Mouse (Mus musculus) brain, embryonic 14.5 days (tissue): ENCODE data around the gene Myof.

Source experiments
- CTCF ChIP-seq: fragments of 200-500 bp; IDR thresholded peaks from 2 replicates; pipeline ENCODE4 v1.5.1; 2012; ENCODE audit warnings: inconsistent platforms, mild to moderate bottlenecking, moderate library complexity, borderline replicate concordance; ENCODE audit not compliant: insufficient read depth, insufficient read length; ENCODE audit errors: extremely low read depth
- POLR2A ChIP-seq: fragments of 200-500 bp; IDR thresholded peaks from 2 replicates; pipeline ENCODE4 v1.6.1; 2012; ENCODE audit warnings: mild to moderate bottlenecking, inconsistent platforms, borderline replicate concordance; ENCODE audit not compliant: poor library complexity, insufficient read depth, insufficient read length, severe bottlenecking; ENCODE audit errors: extremely low read depth

- TF ChIP-seq CTCF (no peak), POLR2A (no peak)
Observed at GRCm38 (mm10) chr19:38015873-38016254, 27.5 kb downstream of the Myof start.
